Mouse (Mus musculus) CH12.LX (cell line): ENCODE results near the gene Cyp26a1. TPM values are rescaled to one million over a fixed set of nuclear protein-coding genes. Genes with fewer than 3 reads are reported as not detected.

ENCODE experiments used
- DNase-seq: peaks from one replicate; pipeline ENCODE4 v3.0.0-alpha.2; 2013; ENCODE audit errors: extremely low read depth
- H3K27ac ChIP-seq: 2 replicates; pipeline ENCODE4 v1.5.1; 2012; ENCODE audit warnings: low read depth, mild to moderate bottlenecking, control low read depth, moderate library complexity; ENCODE audit not compliant: insufficient read depth
- H3K27me3 ChIP-seq: replicated peaks from 2 replicates; pipeline ENCODE3; 2012; ENCODE audit warnings: inconsistent platforms
- H3K36me3 ChIP-seq, 2 experiments: replicated peaks in 1 of 2; 2 replicates each; pipeline versions ENCODE3 to v1.6.1; 2012; ENCODE audit warnings: inconsistent platforms in 1 of 2, low read length in 1 of 2, mild to moderate bottlenecking in 1 of 2, mixed read lengths in 1 of 2, moderate library complexity in 1 of 2; ENCODE audit not compliant: control insufficient read depth in 1 of 2, insufficient read depth in 1 of 2
- H3K4me1 ChIP-seq, 2 experiments: 2 replicates each; pipeline ENCODE4 v1.6.1; 2012; ENCODE audit warnings: inconsistent platforms in 1 of 2, moderate library complexity in 1 of 2; ENCODE audit not compliant: insufficient read depth in 2 of 2, control insufficient read depth in 1 of 2
- H3K4me2 ChIP-seq: 2 replicates; pipeline ENCODE4 v1.6.1; 2012; ENCODE audit warnings: low read depth, mild to moderate bottlenecking, control low read depth; ENCODE audit not compliant: poor library complexity, insufficient read depth, severe bottlenecking
- H3K4me3 ChIP-seq, 3 experiments: fragments of 150-350 bp in 1 of 3; sonication (generic) in 1 of 3; replicated peaks in 1 of 3; 2 replicates each; pipeline versions ENCODE3 to v1.5.1; 2011 to 2012; ENCODE audit warnings: low read depth in 2 of 3, low read length in 2 of 3, mild to moderate bottlenecking in 2 of 3, moderate library complexity in 2 of 3, control low read depth in 1 of 3, improper control_type of control experiment in 1 of 3, inconsistent platforms in 1 of 3, mixed read lengths in 1 of 3; ENCODE audit not compliant: poor library complexity in 1 of 3
- H3K79me2 ChIP-seq: replicated peaks from 2 replicates; pipeline ENCODE4 v1.6.1; 2012; ENCODE audit warnings: mild to moderate bottlenecking, moderate library complexity; ENCODE audit not compliant: control insufficient read depth, poor library complexity, insufficient read depth, severe bottlenecking; ENCODE audit errors: extremely low read depth
- H3K9ac ChIP-seq: 2 replicates; pipeline ENCODE4 v1.6.1; 2012; ENCODE audit warnings: low read depth, mild to moderate bottlenecking, control low read depth, moderate library complexity; ENCODE audit not compliant: insufficient read depth
- H3K9me3 ChIP-seq: replicated peaks from 2 replicates; pipeline ENCODE3; 2012; ENCODE audit warnings: low read length, inconsistent platforms, mixed read lengths
- CHD1 ChIP-seq: IDR thresholded peaks from 2 replicates; pipeline ENCODE4 v1.6.1; 2012; ENCODE audit warnings: low read depth, low read length, improper control_type of control experiment, inconsistent platforms
- CHD2 ChIP-seq: IDR thresholded peaks from 2 replicates; pipeline ENCODE4 v1.6.1; 2011; ENCODE audit warnings: low read length, improper control_type of control experiment
- CTCF ChIP-seq, 2 experiments: IDR thresholded peaks in 1 of 2; conservative IDR thresholded peaks in 1 of 2; 2 replicates each; pipeline ENCODE4 v1.5.1; 2011 to 2012; ENCODE audit warnings: low read depth in 2 of 2, low read length in 2 of 2, improper control_type of control experiment in 1 of 2, inconsistent platforms in 1 of 2, mild to moderate bottlenecking in 1 of 2, moderate library complexity in 1 of 2
- E2F4 ChIP-seq: IDR thresholded peaks from 2 replicates; pipeline ENCODE4 v1.6.1; 2011; ENCODE audit warnings: low read depth, low read length, improper control_type of control experiment; ENCODE audit not compliant: insufficient replicate concordance
- HCFC1 ChIP-seq: IDR thresholded peaks from 2 replicates; pipeline ENCODE4 v1.6.1; 2012; ENCODE audit warnings: low read depth, mild to moderate bottlenecking, inconsistent platforms, low read length, improper control_type of control experiment
- JUN ChIP-seq: IDR thresholded peaks from 2 replicates; pipeline ENCODE4 v1.6.1; 2011; ENCODE audit warnings: low read depth, mild to moderate bottlenecking, low read length, improper control_type of control experiment, moderate library complexity; ENCODE audit not compliant: insufficient read depth
- JUND ChIP-seq: conservative IDR thresholded peaks from 2 replicates; pipeline ENCODE4 v1.6.1; 2011; ENCODE audit warnings: low read depth, low read length, improper control_type of control experiment
- MAFK ChIP-seq: IDR thresholded peaks from 2 replicates; pipeline ENCODE4 v1.6.1; 2011; ENCODE audit warnings: low read length, improper control_type of control experiment; ENCODE audit not compliant: insufficient replicate concordance
- MAZ ChIP-seq: IDR thresholded peaks from 2 replicates; pipeline ENCODE4 v1.6.1; 2012; ENCODE audit warnings: low read depth, mild to moderate bottlenecking, inconsistent platforms, low read length, improper control_type of control experiment, moderate library complexity
- MEF2A ChIP-seq: IDR thresholded peaks from 2 replicates; pipeline ENCODE4 v1.6.1; 2014; ENCODE audit warnings: low read depth, mild to moderate bottlenecking, inconsistent platforms, low read length, improper control_type of control experiment, borderline replicate concordance
- MXI1 ChIP-seq: IDR thresholded peaks from 2 replicates; pipeline ENCODE4 v1.6.1; 2011; ENCODE audit warnings: mild to moderate bottlenecking, low read depth, low read length, improper control_type of control experiment
- NRF1 ChIP-seq: IDR thresholded peaks from 2 replicates; pipeline ENCODE4 v1.6.1; 2014; ENCODE audit warnings: low read depth, mild to moderate bottlenecking, inconsistent platforms, low read length, improper control_type of control experiment, moderate library complexity
- POLR2A ChIP-seq: IDR thresholded peaks from 2 replicates; pipeline ENCODE4 v1.6.1; 2011; ENCODE audit warnings: low read depth, mild to moderate bottlenecking, improper control_type of control experiment, low read length
- POLR2AphosphoS2 ChIP-seq: IDR thresholded peaks from 2 replicates; pipeline ENCODE4 v1.6.1; 2011; ENCODE audit warnings: low read depth, low read length, improper control_type of control experiment
- RCOR1 ChIP-seq: conservative IDR thresholded peaks from 2 replicates; pipeline ENCODE4 v1.6.1; 2012; ENCODE audit warnings: low read depth, mild to moderate bottlenecking, inconsistent platforms, low read length, improper control_type of control experiment
- SIN3A ChIP-seq: IDR thresholded peaks from 2 replicates; pipeline ENCODE4 v1.6.1; 2012; ENCODE audit warnings: low read length, improper control_type of control experiment, inconsistent platforms
- SMC3 ChIP-seq: IDR thresholded peaks from 2 replicates; pipeline ENCODE4 v1.6.1; 2011; ENCODE audit warnings: low read depth, low read length, improper control_type of control experiment
- TBP ChIP-seq: conservative IDR thresholded peaks from 2 replicates; pipeline ENCODE4 v1.6.1; 2011; ENCODE audit warnings: low read depth, low read length, improper control_type of control experiment
- UBTF ChIP-seq: IDR thresholded peaks from 2 replicates; pipeline ENCODE4 v1.6.1; 2012; ENCODE audit warnings: low read depth, mild to moderate bottlenecking, inconsistent platforms, low read length, improper control_type of control experiment, moderate library complexity
- USF1 ChIP-seq: IDR thresholded peaks from 2 replicates; pipeline ENCODE4 v1.6.1; 2014; ENCODE audit warnings: low read depth, mild to moderate bottlenecking, inconsistent platforms, low read length, improper control_type of control experiment
- USF2 ChIP-seq: conservative IDR thresholded peaks from 2 replicates; pipeline ENCODE4 v1.6.1; 2011; ENCODE audit warnings: low read depth, low read length, improper control_type of control experiment
- ZC3H11A ChIP-seq: IDR thresholded peaks from 2 replicates; pipeline ENCODE4 v1.6.1; 2012; ENCODE audit warnings: low read depth, mild to moderate bottlenecking, inconsistent platforms, low read length, improper control_type of control experiment
- ZMIZ1 ChIP-seq: IDR thresholded peaks from 2 replicates; pipeline ENCODE4 v1.6.1; 2012; ENCODE audit warnings: low read depth, mild to moderate bottlenecking, inconsistent platforms, low read length, improper control_type of control experiment
- ZNF384 ChIP-seq: IDR thresholded peaks from 2 replicates; pipeline ENCODE4 v1.6.1; 2012; ENCODE audit warnings: low read depth, low read length, improper control_type of control experiment, inconsistent platforms
- dilution Hi-C: fragments of 300-500 bp; cut with MboI; formaldehyde crosslinking; loops from 2 replicates; pipeline ENCODE4 v1.14.3; 2020; ENCODE audit warnings: low sequenced_read_pairs; ENCODE audit not compliant: extremely low pct_unique_long_range_greater_than_20kb, extremely low pct_ligation_motif_present
- in situ Hi-C: fragments of 300-500 bp; cut with MboI; formaldehyde crosslinking; loops from 3 replicates; pipeline ENCODE4 v1.14.3; 2019; ENCODE audit warnings: low sequenced_read_pairs, low pct_ligation_motif_present, low pct_unique_long_range_greater_than_20kb, mixed read lengths
- polyA plus RNA-seq: library from polyadenylated mRNA; unstranded; fragments of >175 nt; gene quantifications from 2 replicates; pipeline ENCODE4 v1.2.1, GENCODE M21; 2012; ENCODE audit warnings: low read depth; ENCODE audit not compliant: insufficient read length
- total RNA-seq, 2 experiments: library from RNA; depleted of rRNA; stranded (reverse); fragments of 300-350 nt in 1 of 2; fragments of >200 nt in 1 of 2; gene quantifications; 2 replicates each; pipeline ENCODE4 v1.2.3; 2012 to 2014

Cyp26a1 gene
- total and polyA plus RNA-seq, 3 experiments, result 0.17 TPM; not detected in 2

DNA sequence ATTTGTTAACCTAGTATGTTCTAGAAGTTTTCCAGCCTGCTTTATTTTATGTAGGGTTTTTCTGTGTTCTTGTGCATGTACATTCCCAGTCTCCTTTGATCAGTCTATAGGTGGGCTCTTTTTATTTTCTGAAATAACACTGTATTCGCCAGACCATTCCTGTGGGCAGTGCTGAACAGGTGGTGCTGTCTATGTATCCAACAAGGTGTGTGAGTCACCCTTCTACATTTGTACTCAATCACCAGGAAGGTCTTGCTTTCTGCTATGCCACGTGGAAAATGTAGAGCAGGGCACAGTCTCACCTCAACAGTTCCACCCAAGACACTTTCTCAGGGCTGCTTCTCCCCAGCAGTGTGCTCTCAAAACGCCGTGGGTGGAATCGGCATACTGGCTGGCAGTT, 28.9 kb upstream of the Cyp26a1 start:
- Histone ChIP-seq H3K9ac (no peak overlapping the region), H3K27ac (no peak overlapping the region)

DNA sequence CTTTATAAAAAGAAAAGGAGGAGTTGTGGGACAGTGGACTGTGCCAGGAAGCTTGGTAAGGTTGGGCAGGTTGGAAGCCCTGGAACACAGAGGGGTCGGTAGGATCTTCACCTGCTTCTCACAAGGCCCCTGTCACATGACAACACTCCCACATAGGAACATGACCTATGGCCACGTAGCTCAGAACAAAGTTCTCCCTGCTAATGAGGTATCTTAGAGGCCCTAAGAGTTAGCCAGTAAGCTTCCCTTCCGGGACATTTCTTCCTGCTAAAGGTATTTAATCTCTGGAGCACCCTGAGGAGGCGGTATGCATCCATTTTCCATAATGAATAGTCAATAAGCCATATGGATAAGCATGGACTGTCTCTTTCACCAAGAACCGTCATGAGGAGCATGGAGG, 28.1 kb upstream of the Cyp26a1 start:
- TF ChIP-seq MXI1 (no peak), POLR2A (no peak), JUN (no peak), SMC3 (no peak), ZNF384 (no peak)
- no peaks in the 10 kb centered on the region for H3K79me2 ChIP-seq
- dilution Hi-C loops, result no loop called here
- no peaks in the 10 kb centered on the region for H3K4me1 ChIP-seq
- no peak overlapping the region for H3K4me2 ChIP-seq
- no peak for DNase-seq
- H3K36me3 ChIP-seq, result peaks cover 0 to 2% of the 10 kb centered on the region in 2 experiments
- H3K9ac ChIP-seq, result no peak overlapping the region
- no peaks in the 10 kb centered on the region for H3K9me3 ChIP-seq
- H3K4me3 ChIP-seq, result no peak overlapping the region
- H3K27ac ChIP-seq, result no peak overlapping the region
- in situ Hi-C loops, result no loop called here
- no peaks in the 10 kb centered on the region for H3K27me3 ChIP-seq

More for the DNA sequence above, 28.9 kb upstream of the Cyp26a1 start:
- Histone ChIP-seq H3K27me3 (no peaks in the 10 kb centered on the region), H3K36me3 (peaks cover 0 to 2% of the 10 kb centered on the region in 2 experiments), H3K4me2 (no peak overlapping the region), H3K9me3 (no peaks in the 10 kb centered on the region), H3K4me1 (no peaks in the 10 kb centered on the region), H3K79me2 (no peaks in the 10 kb centered on the region), H3K4me3 (no peak overlapping the region)
- dilution Hi-C loops, result no loop called here
- TF ChIP-seq NRF1 (no peak), UBTF (no peak), USF2 (no peak), E2F4 (no peak), ZNF384 (no peak), USF1 (no peak)
- in situ Hi-C loops, result no loop called here
- DNase-seq, result no peak

DNA sequence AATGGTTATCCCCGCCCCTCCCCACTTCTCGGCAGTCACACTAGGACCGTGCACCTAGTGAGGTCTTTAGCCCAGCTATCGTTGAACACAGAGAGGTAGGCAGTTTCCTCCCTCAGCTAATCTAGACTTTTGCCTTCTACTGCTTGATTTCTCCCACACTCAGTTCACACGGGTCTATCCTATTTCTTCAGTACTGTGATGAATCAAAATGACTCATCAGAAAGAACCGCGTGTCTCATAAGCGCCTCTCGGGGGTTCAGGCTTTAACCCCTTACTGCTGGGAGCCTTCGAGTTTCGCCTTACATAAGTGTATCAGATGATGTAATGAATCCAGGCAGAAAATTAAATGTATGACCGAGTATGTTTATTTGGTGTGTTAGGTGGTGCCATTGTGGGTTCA, 24.2 kb upstream of the Cyp26a1 start:
- DNase-seq, result peak; percentile 9
- Histone ChIP-seq H3K9ac (no peak overlapping the region), H3K4me1 (no peaks in the 10 kb centered on the region), H3K27me3 (no peaks in the 10 kb centered on the region), H3K9me3 (no peaks in the 10 kb centered on the region), H3K27ac (no peak overlapping the region), H3K36me3 (peaks cover 0 to 2% of the 10 kb centered on the region in 2 experiments), H3K79me2 (no peaks in the 10 kb centered on the region), H3K4me2 (no peak overlapping the region), H3K4me3 (no peak overlapping the region)
- dilution Hi-C loops, result no loop called here
- in situ Hi-C loops, result no loop called here
- TF ChIP-seq MAFK (no peak), ZMIZ1 (no peak), ZC3H11A (no peak), TBP (no peak), MEF2A (no peak), USF1 (no peak), CHD2 (no peak), UBTF (no peak), CHD1 (no peak), ZNF384 (no peak), CTCF (conservative IDR thresholded peaks at IDR 0.05 in 1 of 2, IDR thresholded peaks at IDR 0.05 in 1 of 2; ENCODE audit: low read depth in 2 of 2, low read length in 2 of 2) (no peak), HCFC1 (no peak), MAZ (no peak), SIN3A (no peak), POLR2AphosphoS2 (no peak), RCOR1 (no peak), JUND (no peak)
